Mouse (Mus musculus): ENCODE data around the gene Scamp5.

- TF ChIP-seq CTCF (conservative IDR thresholded peaks at IDR 0.05; ENCODE audit: insufficient read depth, insufficient read length, low read depth, low read length) (no peak), POLR2A (IDR thresholded peaks at IDR 0.05; ENCODE audit: low read depth, low read length) (no peak)
These were observed 33.3 kb downstream of the Scamp5 start for GRCm38 (mm10) chr9:57434405-57435165.

Measured in kidney, adult 2 months (tissue).